ENCODE assay signal across 35 mouse cellular contexts in genomic region chr1:39898686-39899085, GRCm38 (mm10).
"Had no signal": no experiment of that assay in that cellular context is flagged by ENCODE, and none has a peak within 500 bp of the region (broad histone marks: within the 10 kb centered on the region; RNA-seq: fewer than 3 reads in every experiment).

No protein-coding gene starts in this region.

- H3K9me3 ChIP-seq: heart, embryonic 10.5 days; heart, embryonic 12.5 days; heart, embryonic 13.5 days; heart, embryonic 15.5 days; hindbrain, embryonic 10.5 days; hindbrain, embryonic 12.5 days; hindbrain, embryonic 13.5 days; hindbrain, embryonic 15.5 days; intestine, embryonic 15.5 days; kidney, embryonic 15.5 days had no signal

- H3K4me2 ChIP-seq: heart, embryonic 11.5 days; heart, embryonic 12.5 days; heart, embryonic 13.5 days; heart, embryonic 15.5 days; hindbrain, embryonic 12.5 days; hindbrain, embryonic 15.5 days; intestine, embryonic 15.5 days; kidney, embryonic 15.5 days had no signal

- H3K27ac ChIP-seq: heart, adult 2 months; heart, embryonic 10.5 days; heart, embryonic 13.5 days; heart, embryonic 15.5 days; hindbrain, embryonic 10.5 days; hindbrain, embryonic 12.5 days; hindbrain, embryonic 14.5 days; hindbrain, embryonic 15.5 days; hindbrain, postnatal 0 days; intestine, embryonic 15.5 days; kidney, embryonic 15.5 days; kidney, postnatal 0 days; layer of hippocampus, adult 2 months had no signal

- ATAC-seq: hindbrain, embryonic 16.5 days; hindbrain, postnatal 0 days; inflammation-experienced regulatory T-cells, adult 6 months; intestine, embryonic 15.5 days; intestine, embryonic 16.5 days; intestine, postnatal 0 days had no signal

- H3K9ac ChIP-seq: heart, embryonic 12.5 days; heart, embryonic 13.5 days; heart, embryonic 15.5 days; hindbrain, embryonic 12.5 days; hindbrain, embryonic 13.5 days; hindbrain, embryonic 15.5 days; intestine, embryonic 15.5 days; kidney, embryonic 15.5 days had no signal

- H3K27me3 ChIP-seq: heart, embryonic 12.5 days; heart, embryonic 13.5 days; heart, embryonic 15.5 days; hindbrain, embryonic 12.5 days; hindbrain, embryonic 13.5 days; hindbrain, embryonic 15.5 days; intestine, embryonic 15.5 days; kidney, embryonic 15.5 days had no signal

- DNase-seq: heart, adult 2 months; heart, postnatal 10 days; heart, postnatal 14 days; heart, postnatal 36 days; heart, postnatal 4 days; kidney, adult 11 months; kidney, adult 18-20 months; kidney, adult 2 months; kidney, adult 8-10 months; kidney, adult 9 months; kidney, postnatal 10 days; kidney, postnatal 14 days; kidney, postnatal 25 days; kidney, postnatal 36 days; kidney, postnatal 4 days; layer of hippocampus, adult 9-11 months had no signal

- H3K36me3 ChIP-seq: heart, embryonic 10.5 days; heart, embryonic 12.5 days; heart, embryonic 15.5 days; hindbrain, embryonic 12.5 days; hindbrain, embryonic 13.5 days; hindbrain, embryonic 15.5 days; intestine, embryonic 15.5 days; kidney, embryonic 15.5 days had no signal

- H3K4me3 ChIP-seq: heart, adult 2 months; heart, embryonic 10.5 days; heart, embryonic 12.5 days; heart, embryonic 13.5 days; heart, embryonic 15.5 days; hindbrain, embryonic 10.5 days; hindbrain, embryonic 12.5 days; hindbrain, embryonic 13.5 days; hindbrain, embryonic 15.5 days; intestine, embryonic 15.5 days; kidney, embryonic 15.5 days; layer of hippocampus, adult 2 months had no signal
